Mouse (Mus musculus) cerebellum, adult 11-12 months (tissue): ENCODE results near the gene Lgals7.
"Not testable (repeated sequence)": the region's sequence is repeated elsewhere in the genome, so short reads cannot be mapped to it uniquely, and the experiment has no call there.

ENCODE experiments used
- DNase-seq: peaks from one replicate; pipeline ENCODE4 v3.0.0; 2022

The Lgals7 gene

GRCm38 (mm10) chr7:28879606-28880005 is 16.0 kb downstream of the Lgals7 start:
- no peak for DNase-seq

- no peak for DNase-seq
These were observed 16.9 kb downstream of the Lgals7 start for GRCm38 (mm10) chr7:28880554-28880953.

GRCm38 (mm10) chr7:28881199-28881598 is 17.5 kb downstream of the Lgals7 start, which contains the start of gene Capn12:
TSS of gene Capn12 (plus strand) at chr7:28881422.
- DNase-seq: no peak

- DNase-seq: no peak
These were observed 19.4 kb downstream of the Lgals7 start for GRCm38 (mm10) chr7:28883039-28883438.

GRCm38 (mm10) chr7:28883704-28884103 is 20.1 kb downstream of the Lgals7 start:
- not testable (repeated sequence) for DNase-seq

- DNase-seq: no peak
These were observed 22.8 kb downstream of the Lgals7 start for GRCm38 (mm10) chr7:28886486-28886885.

GRCm38 (mm10) chr7:28888701-28889161 is 25.1 kb downstream of the Lgals7 start:
- no peak for DNase-seq

GRCm38 (mm10) chr7:28892601-28893000 is 28.9 kb downstream of the Lgals7 start:
- no peak for DNase-seq

- DNase-seq: no peak
These were observed 30.1 kb downstream of the Lgals7 start for GRCm38 (mm10) chr7:28893643-28894265.

- DNase-seq: no peak
These were observed 31.3 kb downstream of the Lgals7 start for GRCm38 (mm10) chr7:28894942-28895341.

- no peak for DNase-seq
These were observed 34.0 kb downstream of the Lgals7 start for GRCm38 (mm10) chr7:28897661-28898060.

- no peak for DNase-seq
These were observed 36.3 kb downstream of the Lgals7 start for GRCm38 (mm10) chr7:28899972-28900371.

- DNase-seq: no peak
These were observed 37.9 kb downstream of the Lgals7 start for GRCm38 (mm10) chr7:28901311-28902125.

GRCm38 (mm10) chr7:28902180-28902579 is 38.5 kb downstream of the Lgals7 start:
- DNase-seq: no peak

GRCm38 (mm10) chr7:28902809-28903208 is 39.2 kb downstream of the Lgals7 start:
- peak; percentile 41 for DNase-seq

GRCm38 (mm10) chr7:28903778-28904177 is 40.1 kb downstream of the Lgals7 start:
- no peak for DNase-seq

GRCm38 (mm10) chr7:28907195-28907594 is 43.5 kb downstream of the Lgals7 start:
- no peak for DNase-seq

GRCm38 (mm10) chr7:28911632-28912031 is 48.0 kb downstream of the Lgals7 start:
- DNase-seq: no peak

- no peak for DNase-seq
These were observed 49.5 kb downstream of the Lgals7 start for GRCm38 (mm10) chr7:28913171-28913570.
